Mouse (Mus musculus) right cerebral cortex, postnatal 36 days (tissue): ENCODE results near the gene Cyp2f2.

Source experiments
- DNase-seq, 2 experiments: peaks; one replicate each; pipeline ENCODE4 v3.0.0; 2022; ENCODE audit warnings: low spot score in 2 of 2, mixed read lengths in 1 of 2

The Cyp2f2 gene

DNA sequence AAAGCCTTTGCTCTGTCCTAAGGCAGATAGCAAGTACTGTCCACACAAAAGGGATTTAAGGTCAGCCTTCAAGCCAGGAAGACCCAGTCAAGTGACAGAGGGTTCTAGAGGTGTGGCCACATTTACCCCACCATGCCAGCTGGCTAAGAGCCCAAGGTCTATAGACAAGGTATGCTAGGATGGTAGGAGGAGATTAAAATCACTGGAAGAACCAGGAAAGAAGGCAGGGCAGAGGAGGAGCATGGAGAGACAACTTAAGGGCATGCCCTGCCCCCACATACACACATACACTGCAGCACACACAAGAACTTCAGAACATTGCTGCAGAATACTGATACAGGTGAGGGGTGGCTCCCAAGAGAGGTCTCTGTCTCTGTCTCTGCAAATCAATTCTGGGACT is at the start of gene Cyp2f2:
Gene Cyp2f2, plus strand, starts transcription at position 234 of the 400 bp plus-strand sequence.
- DNase-seq = no peak

DNA sequence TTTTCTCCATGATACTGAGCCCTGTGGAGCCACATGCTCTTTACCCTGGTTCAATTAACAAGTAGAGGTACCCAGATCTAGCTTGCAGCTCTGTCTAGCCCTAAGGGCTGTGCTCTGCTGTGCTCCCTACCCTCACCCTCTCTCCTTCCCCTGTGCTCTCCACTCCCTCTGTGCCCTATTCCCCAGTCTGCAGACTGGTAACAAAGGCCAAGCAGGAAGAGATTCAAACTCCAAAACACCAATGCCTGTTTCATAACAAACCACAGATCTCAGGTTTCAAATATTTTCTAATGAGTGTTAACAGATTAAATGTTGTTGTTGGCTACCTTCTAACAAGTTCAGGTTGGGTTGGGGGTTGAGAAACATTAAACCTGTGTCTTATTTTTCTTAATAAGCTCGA is 41.1 kb upstream of the Cyp2f2 start:
- no peak for DNase-seq

DNA sequence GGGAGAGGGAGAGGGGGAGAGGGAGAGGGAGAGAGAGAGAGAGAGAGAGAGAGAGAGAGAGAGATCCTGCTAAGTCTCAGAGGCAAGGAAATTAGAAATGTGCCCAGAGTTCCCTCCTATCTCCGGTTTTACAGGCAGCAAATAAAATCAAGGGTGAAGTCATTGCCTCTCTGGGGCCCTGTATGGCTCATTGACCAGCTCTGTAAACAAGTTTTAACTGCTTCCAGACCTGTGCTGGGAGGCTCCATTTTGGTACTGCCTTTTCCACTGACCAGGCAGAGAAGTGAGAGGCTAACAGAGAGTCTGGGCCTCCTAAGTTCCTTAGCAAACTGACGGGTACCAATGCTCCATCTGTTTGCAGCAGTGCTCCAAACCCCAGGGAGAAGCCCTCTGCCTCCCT is 38.1 kb upstream of the Cyp2f2 start:
- no peak for DNase-seq

DNA sequence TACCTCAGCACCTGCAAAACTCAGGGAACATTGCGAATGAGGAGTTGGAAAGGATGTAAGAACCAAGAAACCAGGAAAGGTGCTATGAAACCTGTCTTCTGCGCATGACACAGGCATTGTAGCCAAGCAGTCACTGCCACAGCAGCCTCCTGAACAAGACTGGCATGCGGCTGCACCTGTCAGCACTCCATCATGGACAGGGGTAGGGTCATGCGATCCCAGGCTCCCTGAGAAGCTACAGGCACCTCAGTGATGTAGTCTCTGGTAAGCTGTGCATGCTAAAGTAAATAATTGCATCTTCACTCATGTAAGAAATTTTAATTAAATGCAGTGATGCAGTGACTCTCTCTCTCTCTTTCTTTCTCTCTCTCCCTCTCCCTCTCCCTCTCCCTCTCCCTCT is 28.7 kb upstream of the Cyp2f2 start:
- DNase-seq = no peak

DNA sequence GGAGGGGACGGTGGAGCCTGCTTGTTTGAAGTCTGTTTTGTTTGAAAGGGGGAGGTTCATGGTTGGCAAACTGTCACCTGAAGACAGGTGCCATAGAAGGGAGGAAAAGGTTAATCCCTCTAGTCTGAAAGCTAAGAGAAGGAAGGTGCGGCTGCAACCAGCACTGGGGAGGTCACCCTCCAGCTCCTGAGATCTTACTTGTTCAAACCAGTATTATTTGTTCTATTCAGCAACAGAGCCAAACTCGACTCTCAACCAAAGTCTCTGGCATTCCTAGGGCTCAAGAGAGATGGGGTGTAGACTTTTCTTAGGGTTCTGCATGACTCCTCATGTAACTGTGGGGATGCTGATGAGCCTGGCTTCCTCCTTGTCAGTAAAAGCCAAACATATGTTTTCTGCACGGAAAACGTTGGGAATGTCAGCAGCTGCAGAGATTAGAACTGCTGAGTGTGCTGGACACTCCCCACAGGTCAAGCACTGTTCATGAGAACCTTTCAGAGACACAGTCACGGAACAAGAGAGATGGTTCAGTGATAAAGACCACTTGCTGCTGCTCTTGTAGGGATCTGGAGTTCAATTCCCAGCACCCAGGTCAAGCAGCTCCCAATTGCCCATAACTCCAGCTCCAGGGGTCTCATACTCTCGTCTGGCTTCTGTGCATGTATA is 27.5 kb upstream of the Cyp2f2 start:
- DNase-seq = no peak

DNA sequence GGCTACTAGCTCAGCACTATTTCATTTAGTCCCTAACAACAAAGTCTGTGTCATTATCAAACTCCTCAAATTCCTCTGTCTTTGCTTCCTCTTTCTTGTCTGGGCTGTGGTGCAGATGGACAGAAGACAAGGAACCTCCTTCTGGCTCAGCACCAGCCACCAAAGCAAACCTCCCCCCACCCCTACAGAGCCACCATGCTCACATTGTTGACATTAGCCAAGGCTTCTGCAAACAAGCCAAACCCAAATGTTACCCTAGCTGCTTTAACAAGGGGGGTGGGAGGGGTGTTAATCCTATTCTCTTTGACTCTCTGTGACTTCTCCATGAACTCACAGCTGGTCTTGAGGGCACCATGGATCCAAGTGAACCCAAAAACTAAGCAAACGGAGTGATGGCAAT is 26.8 kb upstream of the Cyp2f2 start:
- no peak for DNase-seq

DNA sequence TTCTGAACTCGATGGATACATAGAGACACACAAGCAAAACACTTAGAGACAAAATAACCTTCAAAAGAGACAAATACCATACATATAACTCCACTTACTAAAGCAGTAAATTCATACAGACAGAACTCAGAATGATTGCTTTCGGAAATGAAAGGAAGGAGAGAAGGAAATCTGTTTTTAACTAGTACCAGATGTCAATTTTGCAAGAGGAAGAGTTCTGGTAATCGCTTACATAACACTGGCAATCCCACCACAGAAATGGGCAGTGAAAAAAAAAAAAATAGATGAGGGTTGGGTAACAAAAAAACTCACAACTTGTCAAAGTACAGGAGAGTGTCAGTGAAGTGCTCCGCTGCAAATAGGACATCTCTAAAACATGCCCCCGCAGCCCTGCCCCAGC is 14.8 kb upstream of the Cyp2f2 start:
- DNase-seq = no peak

DNA sequence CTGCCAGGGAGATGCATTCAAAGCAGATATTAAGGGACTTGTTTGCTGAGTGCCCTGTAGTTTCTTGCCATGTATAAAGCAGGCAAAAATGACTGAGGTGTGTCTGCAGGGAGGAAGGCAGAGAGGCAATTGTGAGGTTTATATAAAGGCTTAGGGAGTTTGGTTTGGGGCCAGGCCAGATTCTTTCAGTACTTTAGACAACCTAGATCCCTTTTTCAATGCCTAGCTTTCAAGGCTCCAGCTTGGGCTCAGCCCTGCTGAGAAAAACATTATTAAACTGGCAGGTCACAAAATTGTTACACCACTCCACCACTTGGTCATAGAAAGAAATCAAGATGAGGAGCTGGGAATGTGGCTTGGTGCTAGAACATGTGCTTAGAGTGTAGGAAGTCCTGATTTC is 9.4 kb upstream of the Cyp2f2 start:
- no peak for DNase-seq

DNA sequence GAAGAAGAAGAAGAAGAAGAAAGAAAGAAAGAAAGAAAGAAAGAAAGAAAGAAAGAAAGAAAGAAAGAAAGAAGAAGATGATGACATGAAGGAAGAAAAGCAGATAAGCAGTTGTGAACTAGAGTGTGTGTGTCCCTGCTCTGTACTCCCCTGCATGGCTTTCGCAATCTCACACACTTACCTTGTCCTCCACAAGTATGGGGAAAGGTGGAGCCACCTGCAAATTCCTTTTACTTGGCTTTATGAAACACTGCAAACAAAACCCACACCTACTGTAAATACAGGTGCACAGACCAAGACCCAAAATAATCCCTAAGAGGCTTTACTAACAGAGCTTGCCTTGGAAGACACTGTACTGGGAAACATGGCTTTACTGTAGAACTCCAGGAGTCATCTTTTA is 8.7 kb upstream of the Cyp2f2 start:
- no peak for DNase-seq

DNA sequence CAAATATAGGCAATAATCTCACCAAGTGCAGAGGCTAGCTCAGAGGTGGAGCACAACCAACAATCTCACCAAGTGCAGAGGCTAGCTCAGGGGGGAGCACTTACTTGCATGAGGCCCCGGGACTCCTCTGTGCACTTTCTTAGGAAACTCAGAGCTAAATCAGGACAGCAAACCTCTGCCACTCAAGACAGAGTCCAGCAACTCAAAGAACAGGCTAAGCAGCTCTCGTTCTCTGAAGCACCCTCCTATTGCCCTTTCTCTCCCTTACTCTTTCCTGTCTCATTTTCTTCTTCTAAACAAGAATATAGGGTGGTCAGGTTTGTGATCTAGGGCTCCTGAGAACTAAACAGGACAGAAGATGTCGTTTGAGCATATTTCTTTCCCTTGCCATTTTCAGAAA is 7.7 kb upstream of the Cyp2f2 start:
- DNase-seq = no peak

DNA sequence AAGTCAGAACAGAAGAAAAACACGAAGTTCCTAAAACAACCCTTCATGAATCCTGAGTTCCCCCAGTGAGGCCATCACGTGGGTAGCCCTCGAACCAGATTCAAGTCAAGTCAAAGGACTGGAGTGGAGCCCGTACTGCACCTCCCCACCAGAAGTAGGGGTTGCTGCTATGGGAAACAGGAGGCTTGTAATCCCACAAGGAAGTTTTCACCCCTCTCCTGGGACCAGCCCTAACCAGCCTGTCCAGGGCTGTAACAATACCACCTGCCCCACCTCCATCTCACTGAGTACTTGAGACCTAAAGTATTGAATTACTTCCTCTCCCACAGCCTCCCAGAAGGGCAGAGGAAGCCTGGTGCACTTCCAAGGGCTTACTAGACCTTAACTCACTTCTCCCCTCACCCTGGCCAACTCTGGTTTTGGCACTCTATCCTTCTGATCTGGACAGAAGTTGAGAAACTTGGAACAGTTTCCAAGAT is 1.6 kb upstream of the Cyp2f2 start:
- DNase-seq = no peak

DNA sequence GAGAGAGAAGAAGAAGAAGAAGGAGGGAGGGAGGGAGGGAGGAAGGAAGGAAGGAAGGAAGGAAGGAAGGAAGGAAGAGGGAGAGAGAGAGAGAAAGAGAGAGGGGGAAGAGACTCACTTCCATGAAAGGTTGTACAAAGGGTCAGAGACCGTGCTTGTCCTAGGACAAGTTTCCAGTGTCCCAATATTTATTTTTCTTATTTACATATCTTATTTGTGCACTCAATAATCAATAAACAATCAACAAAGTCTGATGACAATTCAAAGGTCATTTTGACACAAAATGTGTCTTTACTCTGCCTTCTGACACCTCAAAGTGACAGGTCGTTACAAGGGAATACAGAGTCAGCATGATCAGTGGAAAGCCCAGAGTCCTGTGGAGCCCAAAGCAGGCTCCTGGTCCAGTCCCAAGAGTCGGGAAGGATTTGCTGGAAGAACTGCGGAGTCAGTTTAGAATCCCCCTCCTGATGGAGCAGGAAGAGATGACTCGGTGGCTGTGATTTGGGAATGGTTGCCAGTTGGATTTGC is 4.7 kb downstream of the Cyp2f2 start:
- DNase-seq = no peak

DNA sequence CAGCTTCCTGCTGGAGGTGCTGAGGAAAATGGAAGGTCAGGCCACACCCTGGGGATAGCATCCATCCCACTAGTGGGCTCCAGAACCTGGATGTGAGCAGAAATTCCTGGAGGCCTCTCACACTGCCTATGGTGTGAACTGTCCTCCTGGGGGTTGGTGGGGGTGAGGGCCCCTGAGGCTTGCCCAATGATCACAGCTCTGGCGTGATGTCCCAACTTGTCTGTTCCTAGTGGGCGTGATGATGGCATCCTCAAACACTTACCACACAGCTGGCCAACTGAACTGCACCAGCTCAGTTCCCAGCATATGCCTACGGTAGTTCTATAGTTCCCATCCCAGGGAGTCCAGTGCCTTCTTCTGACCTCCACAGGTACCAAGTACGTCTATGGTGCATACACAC is 5.3 kb downstream of the Cyp2f2 start:
- no peak for DNase-seq

DNA sequence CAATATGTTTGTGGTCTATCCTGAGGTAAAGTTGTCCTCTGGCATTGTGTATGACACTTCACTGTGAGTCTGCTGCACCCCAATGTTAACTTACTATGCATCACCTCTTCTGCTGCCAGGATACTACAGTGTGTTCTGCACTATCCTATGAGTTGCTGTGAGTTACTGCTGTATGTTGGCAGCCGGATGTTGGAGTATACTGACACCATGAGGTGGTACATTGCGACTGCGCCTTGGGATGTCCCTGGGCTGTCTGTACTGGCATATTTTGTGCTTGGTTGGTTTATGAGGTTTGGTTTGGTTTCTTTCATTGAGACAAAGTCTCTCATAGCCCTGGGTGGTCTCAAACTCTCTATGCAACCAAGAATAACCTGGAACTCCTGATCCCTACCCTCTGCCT is 8.5 kb downstream of the Cyp2f2 start:
- peak; percentile 30 to 31 for DNase-seq

DNA sequence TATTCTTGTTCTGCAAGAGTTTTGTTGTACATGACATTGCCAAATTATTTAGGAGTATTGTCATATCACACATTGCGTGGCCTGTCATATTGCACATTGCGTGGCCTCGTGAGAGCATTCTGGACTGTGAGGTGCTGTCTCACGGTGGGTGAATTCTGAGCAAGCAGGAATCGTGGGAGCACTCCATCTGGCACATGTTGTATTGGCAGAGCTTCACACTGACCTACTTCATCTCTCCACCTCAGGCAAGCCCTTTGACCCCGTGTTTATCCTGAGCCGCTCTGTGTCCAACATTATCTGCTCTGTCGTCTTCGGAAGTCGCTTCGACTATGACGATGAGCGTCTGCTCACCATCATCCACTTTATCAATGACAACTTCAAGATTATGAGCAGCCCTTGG is 9.2 kb downstream of the Cyp2f2 start:
- DNase-seq = no peak

DNA sequence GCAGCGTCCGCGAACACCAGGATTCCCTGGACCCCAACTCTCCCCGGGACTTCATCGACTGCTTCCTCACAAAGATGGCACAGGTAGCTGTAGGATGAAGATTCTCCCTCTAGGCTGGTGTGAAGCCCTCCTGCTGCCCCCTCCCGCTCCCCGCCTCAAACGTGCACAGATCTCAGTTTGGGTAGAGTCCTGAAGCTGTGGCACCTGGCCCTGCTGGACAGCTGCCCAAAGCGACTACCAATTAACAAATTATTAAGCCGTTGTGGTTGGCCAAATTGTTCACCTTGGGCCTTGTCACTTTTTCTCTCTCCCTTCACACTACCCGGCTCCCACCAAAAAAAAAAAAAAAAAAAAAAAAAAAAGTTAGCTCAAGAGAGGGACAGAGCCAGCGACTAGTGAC is 10.1 kb downstream of the Cyp2f2 start:
- no peak for DNase-seq

DNA sequence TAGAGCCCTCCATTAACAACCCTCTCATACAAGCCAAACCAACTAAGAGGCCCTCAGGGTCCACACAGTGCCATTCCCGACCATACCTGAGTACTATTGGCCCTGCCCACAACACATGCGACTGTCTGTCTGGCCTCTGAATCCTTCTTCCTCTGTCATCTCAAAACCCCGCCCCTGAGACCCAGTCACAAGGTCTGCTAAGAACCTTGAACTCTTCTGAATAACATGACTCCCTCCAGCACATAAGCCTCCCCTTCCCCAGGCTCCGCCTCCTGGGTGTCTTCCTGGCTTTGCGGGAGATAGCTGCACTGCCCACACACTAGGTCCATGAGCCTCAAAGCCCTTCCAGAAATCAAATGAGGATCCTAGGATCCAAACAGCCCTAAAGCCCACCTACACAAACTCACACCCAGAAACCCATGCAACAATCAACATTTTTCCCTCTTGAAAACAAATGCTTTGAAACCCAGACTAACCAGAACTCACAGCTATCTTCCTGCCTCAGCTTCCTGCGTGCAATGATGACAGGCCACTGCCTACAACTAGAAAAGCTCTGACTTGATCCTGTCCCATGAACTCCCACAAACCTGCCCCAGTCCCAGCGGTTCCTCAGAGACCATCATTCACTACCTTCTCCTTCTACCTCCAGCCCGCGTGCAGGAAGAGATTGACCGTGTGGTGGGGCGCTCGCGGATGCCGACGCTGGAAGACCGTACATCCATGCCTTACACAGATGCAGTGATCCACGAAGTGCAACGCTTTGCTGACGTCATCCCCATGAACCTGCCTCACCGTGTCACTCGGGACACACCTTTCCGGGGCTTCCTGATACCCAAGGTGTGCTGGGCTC is 11.0 kb downstream of the Cyp2f2 start:
- no peak for DNase-seq

DNA sequence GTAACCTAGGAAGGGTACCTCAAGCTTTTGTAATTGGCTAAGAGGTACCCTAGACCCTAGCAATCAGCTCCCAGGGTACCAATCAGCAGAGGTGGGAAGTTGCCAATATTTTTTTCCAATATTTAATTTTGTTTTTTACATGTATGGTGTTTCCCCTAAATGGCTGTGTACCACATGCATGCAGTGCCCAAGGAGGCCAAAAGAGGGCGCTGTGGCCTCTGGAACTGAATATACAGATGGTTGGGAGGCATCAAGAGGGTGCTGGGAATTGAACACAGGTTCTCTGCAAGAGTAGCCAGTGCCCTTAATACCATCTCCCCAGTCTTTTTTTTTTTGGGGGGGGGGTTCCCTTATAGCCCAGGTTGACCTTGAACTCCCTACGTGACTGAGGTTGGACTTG is 11.7 kb downstream of the Cyp2f2 start:
- no peak for DNase-seq

DNA sequence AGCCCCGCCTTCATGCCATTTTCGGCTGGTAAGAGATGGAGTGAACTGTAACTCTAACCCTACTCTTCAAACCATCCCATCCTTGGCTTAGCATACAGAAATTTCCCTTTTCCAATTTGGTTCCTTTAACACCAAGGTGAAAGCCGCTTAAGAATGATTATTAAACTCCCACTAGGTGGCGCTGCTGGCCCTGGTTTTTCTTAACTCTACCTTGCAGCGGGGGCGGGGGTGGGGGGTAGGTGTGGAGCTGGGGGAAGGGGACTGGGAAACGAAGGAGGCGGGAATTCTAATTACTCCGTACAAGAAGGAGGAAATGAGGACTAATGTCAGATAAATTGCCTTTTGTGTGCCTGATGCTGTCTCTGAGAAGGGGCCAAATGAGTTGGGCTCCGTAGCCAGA is 12.9 kb downstream of the Cyp2f2 start:
- DNase-seq = no peak

DNA sequence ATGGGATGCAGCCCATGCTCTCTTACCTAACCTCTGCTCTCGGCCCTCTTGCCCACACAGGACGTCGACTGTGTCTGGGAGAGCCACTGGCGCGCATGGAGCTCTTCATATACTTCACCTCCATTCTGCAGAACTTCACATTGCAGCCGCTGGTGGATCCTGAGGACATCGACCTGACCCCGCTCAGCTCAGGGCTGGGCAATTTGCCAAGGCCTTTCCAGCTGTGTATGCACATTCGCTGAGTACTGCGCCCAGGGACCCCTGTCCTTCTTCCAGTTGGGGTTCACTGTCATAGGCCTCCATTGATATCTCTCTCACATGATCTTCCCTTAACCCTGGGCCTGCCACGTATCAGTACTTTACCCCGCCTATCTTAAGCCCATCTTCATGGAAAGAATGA is 13.4 kb downstream of the Cyp2f2 start:
- no peak for DNase-seq

DNA sequence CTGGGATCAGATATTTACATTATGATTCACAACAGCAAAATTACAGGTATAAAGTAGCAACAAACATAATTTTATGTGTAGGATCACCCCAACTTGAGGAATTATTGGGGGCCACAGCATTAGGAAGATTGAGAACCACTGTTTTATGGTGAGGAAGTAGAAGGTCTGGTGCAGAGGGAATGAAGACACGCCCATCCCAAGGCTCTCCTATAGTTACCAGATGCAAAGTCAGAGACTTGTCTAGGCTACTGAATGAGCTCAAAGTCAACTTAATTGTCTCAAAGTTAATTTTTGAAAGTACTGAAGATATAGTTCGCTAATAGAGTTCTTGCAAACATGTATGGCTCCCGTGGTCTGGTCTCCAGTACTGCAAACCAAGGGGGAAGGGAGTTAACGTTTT is 14.0 kb downstream of the Cyp2f2 start:
- DNase-seq = no peak

DNA sequence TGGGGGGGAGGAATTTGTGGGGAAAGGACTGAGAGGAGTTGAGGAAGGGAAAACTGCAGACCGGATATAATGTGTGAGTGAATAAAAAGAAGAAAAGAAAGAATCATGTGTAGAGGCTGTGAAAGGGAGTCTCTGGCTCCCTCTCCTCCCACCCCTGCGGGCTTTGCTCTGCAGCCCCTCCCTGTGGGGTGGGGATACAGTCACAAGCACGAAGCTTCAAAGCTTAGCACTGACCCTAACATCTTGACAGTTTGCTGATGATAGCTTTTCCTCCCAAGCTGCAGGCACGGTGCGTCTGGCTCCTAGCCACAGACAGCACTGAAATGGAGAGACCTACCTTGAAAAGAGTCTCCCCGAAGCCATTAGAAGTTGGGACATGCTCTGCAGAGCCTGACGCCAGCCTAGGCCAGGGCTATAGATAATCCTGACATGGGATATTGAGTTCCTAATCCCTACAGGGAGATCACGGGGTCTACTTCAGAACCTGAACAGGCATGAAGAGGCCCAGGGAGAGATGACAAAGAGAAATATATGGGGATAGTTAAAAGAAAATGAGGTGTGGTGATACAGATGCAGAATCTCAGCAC is 16.8 kb downstream of the Cyp2f2 start:
- DNase-seq = no peak
